ENCODE assay signal across 8 mouse cellular contexts in the genomic region with DNA sequence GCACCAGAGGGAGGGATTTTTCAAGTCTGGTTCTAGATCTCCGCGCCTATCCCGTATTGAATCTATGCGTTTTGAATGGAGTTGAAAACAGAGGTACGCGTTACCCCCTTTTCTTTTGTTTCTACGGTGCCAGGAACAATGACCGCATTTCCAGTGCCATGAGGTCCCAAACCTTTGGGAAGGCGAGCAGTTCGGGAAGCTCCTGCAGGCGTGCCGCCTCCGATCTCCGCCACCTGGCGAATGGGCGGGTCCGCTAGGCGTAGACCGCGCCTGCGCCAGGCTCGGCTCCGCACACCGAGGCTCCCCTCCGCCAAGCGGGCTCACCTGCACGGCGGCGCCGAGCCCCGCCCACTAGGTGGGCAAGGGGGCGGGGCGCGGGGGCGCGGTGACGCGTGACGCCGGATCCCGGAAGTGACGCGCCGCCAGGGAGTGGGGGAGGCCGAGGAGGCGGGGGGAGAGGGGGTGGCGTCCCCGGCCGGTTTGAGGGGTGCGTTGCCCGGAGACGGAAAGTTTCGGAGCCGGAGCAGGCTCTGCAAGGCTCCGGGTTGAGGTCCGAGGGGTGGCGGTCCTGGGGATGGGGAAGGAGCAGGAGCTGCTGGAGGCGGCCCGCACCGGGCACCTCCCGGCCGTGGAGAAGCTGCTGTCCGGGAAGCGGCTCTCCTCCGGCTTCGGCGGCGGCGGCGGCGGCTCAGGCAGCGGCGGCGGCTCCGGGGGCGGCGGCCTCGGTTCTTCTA. TPM values are rescaled to one million over a fixed set of nuclear protein-coding genes. Genes with fewer than 3 reads are reported as not detected.
DNase-seq lines count a peak whose midpoint lies in the region; ATAC-seq and TF ChIP-seq lines count a peak whose summit lies in the region.

A gene (plus strand): TSS at position 419 of the 734 bp plus-strand sequence.

- H3K4me1 ChIP-seq in forebrain, embryonic 14.5 days (ENCODE audit: control insufficient read depth, insufficient read depth, low read length), result peaks cover 23% of the 10 kb centered on the region
- H3K4me1 ChIP-seq in lung, embryonic 15.5 days, result peaks cover 30% of the 10 kb centered on the region

- peak within 1 kb of the TSS; percentile 92 for H3K4me2 ChIP-seq in forebrain, embryonic 14.5 days (ENCODE audit: low read length)
- H3K4me2 ChIP-seq in lung, embryonic 15.5 days, result peak within 1 kb of the TSS; percentile 83

- intact Hi-C loops in heart, postnatal 14 days (cut with DNase I), result loop anchor here (1.0 to 5.0 kb wide), 3 partner anchors 80 to 253 kb away; no protein-coding TSS in a partner anchor

- H3K9me3 ChIP-seq in forebrain, embryonic 14.5 days (replicated peaks; ENCODE audit: control insufficient read depth, low read length), result no peaks in the 10 kb centered on the region
- no peaks in the 10 kb centered on the region for H3K9me3 ChIP-seq in lung, embryonic 15.5 days

- peak; percentile 69; the same call in 1 of the 2 replicates for ATAC-seq in cerebellum, adult (ENCODE audit: insufficient number of reproducible peaks, low FRiP score, low TSS enrichment)
- peak; percentile 84 for ATAC-seq in forebrain, embryonic 14.5 days
- ATAC-seq in lung, embryonic 15.5 days (ENCODE audit: borderline replicate concordance, extremely low read depth, low FRiP score, low TSS enrichment), result peak; percentile 86

- peak; percentile 74; the same call in 1 of the 2 replicates for TF ChIP-seq CTCF in layer of hippocampus, adult 2 months (conservative IDR thresholded peaks at IDR 0.05)

- DNase-seq in ES-CJ7 (ENCODE audit: low read depth, low spot score), result peak; percentile 88
- peak; percentile 88 for DNase-seq in forebrain, embryonic 14.5 days (ENCODE audit: low spot score)
- peak; percentile 91 to 92 for DNase-seq in heart, postnatal 14 days
- peak; percentile 61 to 83 for DNase-seq in layer of hippocampus, adult 2 months (ENCODE audit: low spot score in 2 of 2)
- peak; percentile 72 for DNase-seq in ovary, adult 18-20 months (ENCODE audit: low spot score)
- DNase-seq in thymus, postnatal 0 days (ENCODE audit: low spot score), result peak; percentile 92

- peak within 1 kb of the TSS; percentile 94 for H3K4me3 ChIP-seq in forebrain, embryonic 14.5 days (ENCODE audit: low read depth, low read length)
- H3K4me3 ChIP-seq in layer of hippocampus, adult 2 months, result peak within 1 kb of the TSS; percentile 94
- peak within 1 kb of the TSS; percentile 89 for H3K4me3 ChIP-seq in lung, embryonic 15.5 days

- H3K27me3 ChIP-seq in forebrain, embryonic 14.5 days (replicated peaks; ENCODE audit: control insufficient read depth, insufficient read depth, low read length), result no peaks in the 10 kb centered on the region
- no peaks in the 10 kb centered on the region for H3K27me3 ChIP-seq in lung, embryonic 15.5 days

- H3K36me3 ChIP-seq in forebrain, embryonic 14.5 days (ENCODE audit: control insufficient read depth, insufficient read depth, low read length), result peaks cover 9% of the 10 kb centered on the region
- peaks cover 6% of the 10 kb centered on the region for H3K36me3 ChIP-seq in lung, embryonic 15.5 days

- peak within 1 kb of the TSS; percentile 89 for H3K9ac ChIP-seq in forebrain, embryonic 14.5 days (ENCODE audit: low read length)
- H3K9ac ChIP-seq in lung, embryonic 15.5 days, result peak within 1 kb of the TSS; percentile 80

- under 1% methylated on average over 63 of the region's 78 CpGs for WGBS in forebrain, embryonic 14.5 days
- WGBS in lung, embryonic 15.5 days, result under 1% methylated on average over 75 of the region's 78 CpGs

- peak within 1 kb of the TSS; percentile 88 for H3K27ac ChIP-seq in forebrain, embryonic 14.5 days (ENCODE audit: low read depth, low read length)
- H3K27ac ChIP-seq in layer of hippocampus, adult 2 months, result peak within 1 kb of the TSS; percentile 94
- peak within 1 kb of the TSS; percentile 86 for H3K27ac ChIP-seq in lung, embryonic 15.5 days

RNA-seq across cellular contexts. Expression of the gene that starts here (rescaled TPM):
- 39.4 and 40.3 TPM in 2 replicates for polyA plus RNA-seq in forebrain, embryonic 14.5 days (2014; fragmentation: Nextera tagmentation; extraction: Ambion mirVana)
- total RNA-seq in heart, postnatal 14 days (2021), result 10 to 100 TPM; 75.5 to 79.3 TPM
- total RNA-seq in layer of hippocampus, adult 2 months (2021), result 10 to 100 TPM; 35.6 to 42.0 TPM
- 17.1 and 19.3 TPM in 2 replicates for polyA plus RNA-seq in lung, embryonic 15.5 days (2015; fragmentation: Nextera tagmentation; extraction: Ambion mirVana)
- polyA plus RNA-seq in thymus, postnatal 0 days (2015; fragmentation: Nextera tagmentation; extraction: Ambion mirVana), result 14.5 and 16.8 TPM in 2 replicates

Comparison
In these comparisons a context has a peak if more than half of its experiments do, and no peak if none do; other contexts are left out.
1. Peak in every context shown above with its lines: DNase-seq, ATAC-seq, H3K4me3 ChIP-seq and H3K27ac ChIP-seq.